Mouse (Mus musculus) megakaryocyte progenitor cell, adult 5-6 weeks (primary cell): Measurements from ENCODE around the gene Stom. TPM values are rescaled to one million over a fixed set of nuclear protein-coding genes. Genes with fewer than 3 reads are reported as not detected.

ENCODE experiments used
- ATAC-seq: replicated peaks from 2 replicates; pipeline ENCODE4 v1.8.0; 2016; ENCODE audit warnings: mild to moderate bottlenecking, moderate TSS enrichment, inconsistent platforms; ENCODE audit not compliant: poor library complexity
- total RNA-seq, 2 experiments: library from RNA; stranded (forward) in 1 of 2; stranded (reverse) in 1 of 2; fragments of 157-497, 149-512 nt in 1 of 2; fragments of 200-1000 nt in 1 of 2; gene quantifications; 2 replicates each; pipeline versions ENCODE4 v1.2.3 to v1.2.4; 2015 to 2017

The Stom gene
- total RNA-seq, 2 experiments from 2014 or later, result 71.2 to 167 TPM

GRCm38 (mm10) chr2:35322404-35323164, 14.2 kb downstream of the Stom start:
- peak; percentile 54 for ATAC-seq

- ATAC-seq, result no peak
Observed at GRCm38 (mm10) chr2:35320399-35320798, 16.4 kb downstream of the Stom start.

GRCm38 (mm10) chr2:35318405-35318804, 18.4 kb downstream of the Stom start:
- ATAC-seq, result no peak

GRCm38 (mm10) chr2:35317604-35318003, 19.2 kb downstream of the Stom start:
- peak; percentile 73 for ATAC-seq

- peak; percentile 54 for ATAC-seq
Observed at GRCm38 (mm10) chr2:35314300-35314699, 22.5 kb downstream of the Stom start.

- no peak for ATAC-seq
Observed at GRCm38 (mm10) chr2:35309906-35310493, 26.8 kb downstream of the Stom start.

- peak; percentile 91 for ATAC-seq
Observed at GRCm38 (mm10) chr2:35308166-35308565, 28.6 kb downstream of the Stom start.

- ATAC-seq, result no peak
Observed at GRCm38 (mm10) chr2:35302049-35302885, 34.5 kb downstream of the Stom start.

- no peak for ATAC-seq
Observed at GRCm38 (mm10) chr2:35299437-35299836, 37.3 kb downstream of the Stom start.

- peak; percentile 96 for ATAC-seq
Observed at GRCm38 (mm10) chr2:35297703-35298332, 39.0 kb downstream of the Stom start.

- no peak for ATAC-seq
Observed at GRCm38 (mm10) chr2:35293291-35293690, 43.5 kb downstream of the Stom start.

GRCm38 (mm10) chr2:35292700-35293099, 44.1 kb downstream of the Stom start:
- ATAC-seq, result peak; percentile 26

GRCm38 (mm10) chr2:35291856-35292255, 44.9 kb downstream of the Stom start:
- peak; percentile 35; the same call in 1 of the 2 replicates for ATAC-seq

- ATAC-seq, result peak; percentile 88
Observed at GRCm38 (mm10) chr2:35288758-35289635, 47.8 kb downstream of the Stom start.

GRCm38 (mm10) chr2:35287017-35287620, 49.7 kb downstream of the Stom start:
- ATAC-seq, result no peak

- ATAC-seq, result no peak
Observed at GRCm38 (mm10) chr2:35285209-35285608, 51.6 kb downstream of the Stom start.

GRCm38 (mm10) chr2:35283997-35284396, 52.8 kb downstream of the Stom start:
- ATAC-seq, result no peak

- ATAC-seq, result peak; percentile 83
Observed at GRCm38 (mm10) chr2:35282214-35282613, 54.6 kb downstream of the Stom start.

- ATAC-seq, result no peak
Observed at GRCm38 (mm10) chr2:35280001-35280400, 56.8 kb downstream of the Stom start.
